Mouse (Mus musculus) CH12.LX (cell line): ENCODE data around the gene Fam110a. TPM values are rescaled to one million over a fixed set of nuclear protein-coding genes. Genes with fewer than 3 reads are reported as not detected.

Experiments
- DNase-seq: peaks from one replicate; pipeline ENCODE4 v3.0.0-alpha.2; 2013; ENCODE audit errors: extremely low read depth
- H3K27ac ChIP-seq: 2 replicates; pipeline ENCODE4 v1.5.1; 2012; ENCODE audit warnings: low read depth, mild to moderate bottlenecking, control low read depth, moderate library complexity; ENCODE audit not compliant: insufficient read depth
- H3K27me3 ChIP-seq: replicated peaks from 2 replicates; pipeline ENCODE3; 2012; ENCODE audit warnings: inconsistent platforms
- H3K36me3 ChIP-seq, 2 experiments: replicated peaks in 1 of 2; 2 replicates each; pipeline versions ENCODE3 to v1.6.1; 2012; ENCODE audit warnings: inconsistent platforms in 1 of 2, low read length in 1 of 2, mild to moderate bottlenecking in 1 of 2, mixed read lengths in 1 of 2, moderate library complexity in 1 of 2; ENCODE audit not compliant: control insufficient read depth in 1 of 2, insufficient read depth in 1 of 2
- H3K4me1 ChIP-seq, 2 experiments: 2 replicates each; pipeline ENCODE4 v1.6.1; 2012; ENCODE audit warnings: inconsistent platforms in 1 of 2, moderate library complexity in 1 of 2; ENCODE audit not compliant: insufficient read depth in 2 of 2, control insufficient read depth in 1 of 2
- H3K4me2 ChIP-seq: 2 replicates; pipeline ENCODE4 v1.6.1; 2012; ENCODE audit warnings: low read depth, mild to moderate bottlenecking, control low read depth; ENCODE audit not compliant: poor library complexity, insufficient read depth, severe bottlenecking
- H3K4me3 ChIP-seq, 3 experiments: fragments of 150-350 bp in 1 of 3; sonication (generic) in 1 of 3; replicated peaks in 1 of 3; 2 replicates each; pipeline versions ENCODE3 to v1.5.1; 2011 to 2012; ENCODE audit warnings: low read depth in 2 of 3, low read length in 2 of 3, mild to moderate bottlenecking in 2 of 3, moderate library complexity in 2 of 3, control low read depth in 1 of 3, improper control_type of control experiment in 1 of 3, inconsistent platforms in 1 of 3, mixed read lengths in 1 of 3; ENCODE audit not compliant: poor library complexity in 1 of 3
- H3K79me2 ChIP-seq: replicated peaks from 2 replicates; pipeline ENCODE4 v1.6.1; 2012; ENCODE audit warnings: mild to moderate bottlenecking, moderate library complexity; ENCODE audit not compliant: control insufficient read depth, poor library complexity, insufficient read depth, severe bottlenecking; ENCODE audit errors: extremely low read depth
- H3K9ac ChIP-seq: 2 replicates; pipeline ENCODE4 v1.6.1; 2012; ENCODE audit warnings: low read depth, mild to moderate bottlenecking, control low read depth, moderate library complexity; ENCODE audit not compliant: insufficient read depth
- H3K9me3 ChIP-seq: replicated peaks from 2 replicates; pipeline ENCODE3; 2012; ENCODE audit warnings: low read length, inconsistent platforms, mixed read lengths
- CHD2 ChIP-seq: IDR thresholded peaks from 2 replicates; pipeline ENCODE4 v1.6.1; 2011; ENCODE audit warnings: low read length, improper control_type of control experiment
- CTCF ChIP-seq, 2 experiments: IDR thresholded peaks in 1 of 2; conservative IDR thresholded peaks in 1 of 2; 2 replicates each; pipeline ENCODE4 v1.5.1; 2011 to 2012; ENCODE audit warnings: low read depth in 2 of 2, low read length in 2 of 2, improper control_type of control experiment in 1 of 2, inconsistent platforms in 1 of 2, mild to moderate bottlenecking in 1 of 2, moderate library complexity in 1 of 2
- E2F4 ChIP-seq: IDR thresholded peaks from 2 replicates; pipeline ENCODE4 v1.6.1; 2011; ENCODE audit warnings: low read depth, low read length, improper control_type of control experiment; ENCODE audit not compliant: insufficient replicate concordance
- ELF1 ChIP-seq: IDR thresholded peaks from 2 replicates; pipeline ENCODE4 v1.6.1; 2014; ENCODE audit warnings: low read depth, mild to moderate bottlenecking, inconsistent platforms, low read length, improper control_type of control experiment
- EP300 ChIP-seq: IDR thresholded peaks from 2 replicates; pipeline ENCODE4 v1.6.1; 2011; ENCODE audit warnings: low read length, improper control_type of control experiment
- ETS1 ChIP-seq: conservative IDR thresholded peaks from 2 replicates; pipeline ENCODE4 v1.6.1; 2012; ENCODE audit warnings: low read depth, mild to moderate bottlenecking, inconsistent platforms, low read length, improper control_type of control experiment, moderate library complexity
- GABPA ChIP-seq: IDR thresholded peaks from 2 replicates; pipeline ENCODE4 v1.6.1; 2012; ENCODE audit warnings: low read depth, low read length, improper control_type of control experiment, inconsistent platforms; ENCODE audit not compliant: insufficient replicate concordance
- IRF4 ChIP-seq: IDR thresholded peaks from 2 replicates; pipeline ENCODE4 v1.6.1; 2014; ENCODE audit warnings: low read depth, mild to moderate bottlenecking, inconsistent platforms, low read length, improper control_type of control experiment
- JUN ChIP-seq: IDR thresholded peaks from 2 replicates; pipeline ENCODE4 v1.6.1; 2011; ENCODE audit warnings: low read depth, mild to moderate bottlenecking, low read length, improper control_type of control experiment, moderate library complexity; ENCODE audit not compliant: insufficient read depth
- JUND ChIP-seq: conservative IDR thresholded peaks from 2 replicates; pipeline ENCODE4 v1.6.1; 2011; ENCODE audit warnings: low read depth, low read length, improper control_type of control experiment
- KAT2A ChIP-seq: IDR thresholded peaks from 2 replicates; pipeline ENCODE4 v1.6.1; 2012; ENCODE audit warnings: low read length, improper control_type of control experiment, inconsistent platforms; ENCODE audit not compliant: insufficient replicate concordance
- MAFK ChIP-seq: IDR thresholded peaks from 2 replicates; pipeline ENCODE4 v1.6.1; 2011; ENCODE audit warnings: low read length, improper control_type of control experiment; ENCODE audit not compliant: insufficient replicate concordance
- MAZ ChIP-seq: IDR thresholded peaks from 2 replicates; pipeline ENCODE4 v1.6.1; 2012; ENCODE audit warnings: low read depth, mild to moderate bottlenecking, inconsistent platforms, low read length, improper control_type of control experiment, moderate library complexity
- NELFE ChIP-seq: IDR thresholded peaks from 2 replicates; pipeline ENCODE4 v1.6.1; 2011; ENCODE audit warnings: low read depth, low read length, improper control_type of control experiment
- PAX5 ChIP-seq: IDR thresholded peaks from 2 replicates; pipeline ENCODE4 v1.6.1; 2012; ENCODE audit warnings: low read length, inconsistent platforms, mixed read lengths
- POLR2A ChIP-seq: IDR thresholded peaks from 2 replicates; pipeline ENCODE4 v1.6.1; 2011; ENCODE audit warnings: low read depth, mild to moderate bottlenecking, improper control_type of control experiment, low read length
- POLR2AphosphoS2 ChIP-seq: IDR thresholded peaks from 2 replicates; pipeline ENCODE4 v1.6.1; 2011; ENCODE audit warnings: low read depth, low read length, improper control_type of control experiment
- RAD21 ChIP-seq: IDR thresholded peaks from 2 replicates; pipeline ENCODE4 v1.6.1; 2011; ENCODE audit warnings: low read depth, mild to moderate bottlenecking, low read length, improper control_type of control experiment, moderate library complexity
- RCOR1 ChIP-seq: conservative IDR thresholded peaks from 2 replicates; pipeline ENCODE4 v1.6.1; 2012; ENCODE audit warnings: low read depth, mild to moderate bottlenecking, inconsistent platforms, low read length, improper control_type of control experiment
- SMC3 ChIP-seq: IDR thresholded peaks from 2 replicates; pipeline ENCODE4 v1.6.1; 2011; ENCODE audit warnings: low read depth, low read length, improper control_type of control experiment
- TBP ChIP-seq: conservative IDR thresholded peaks from 2 replicates; pipeline ENCODE4 v1.6.1; 2011; ENCODE audit warnings: low read depth, low read length, improper control_type of control experiment
- TCF12 ChIP-seq: IDR thresholded peaks from 2 replicates; pipeline ENCODE4 v1.6.1; 2014; ENCODE audit warnings: low read depth, mild to moderate bottlenecking, inconsistent platforms, low read length, improper control_type of control experiment
- UBTF ChIP-seq: IDR thresholded peaks from 2 replicates; pipeline ENCODE4 v1.6.1; 2012; ENCODE audit warnings: low read depth, mild to moderate bottlenecking, inconsistent platforms, low read length, improper control_type of control experiment, moderate library complexity
- USF1 ChIP-seq: IDR thresholded peaks from 2 replicates; pipeline ENCODE4 v1.6.1; 2014; ENCODE audit warnings: low read depth, mild to moderate bottlenecking, inconsistent platforms, low read length, improper control_type of control experiment
- USF2 ChIP-seq: conservative IDR thresholded peaks from 2 replicates; pipeline ENCODE4 v1.6.1; 2011; ENCODE audit warnings: low read depth, low read length, improper control_type of control experiment
- ZC3H11A ChIP-seq: IDR thresholded peaks from 2 replicates; pipeline ENCODE4 v1.6.1; 2012; ENCODE audit warnings: low read depth, mild to moderate bottlenecking, inconsistent platforms, low read length, improper control_type of control experiment
- ZMIZ1 ChIP-seq: IDR thresholded peaks from 2 replicates; pipeline ENCODE4 v1.6.1; 2012; ENCODE audit warnings: low read depth, mild to moderate bottlenecking, inconsistent platforms, low read length, improper control_type of control experiment
- ZNF384 ChIP-seq: IDR thresholded peaks from 2 replicates; pipeline ENCODE4 v1.6.1; 2012; ENCODE audit warnings: low read depth, low read length, improper control_type of control experiment, inconsistent platforms
- dilution Hi-C: fragments of 300-500 bp; cut with MboI; formaldehyde crosslinking; loops from 2 replicates; pipeline ENCODE4 v1.14.3; 2020; ENCODE audit warnings: low sequenced_read_pairs; ENCODE audit not compliant: extremely low pct_unique_long_range_greater_than_20kb, extremely low pct_ligation_motif_present
- in situ Hi-C: fragments of 300-500 bp; cut with MboI; formaldehyde crosslinking; loops from 3 replicates; pipeline ENCODE4 v1.14.3; 2019; ENCODE audit warnings: low sequenced_read_pairs, low pct_ligation_motif_present, low pct_unique_long_range_greater_than_20kb, mixed read lengths
- polyA plus RNA-seq: library from polyadenylated mRNA; unstranded; fragments of >175 nt; gene quantifications from 2 replicates; pipeline ENCODE4 v1.2.1, GENCODE M21; 2012; ENCODE audit warnings: low read depth; ENCODE audit not compliant: insufficient read length
- total RNA-seq, 2 experiments: library from RNA; depleted of rRNA; stranded (reverse); fragments of 300-350 nt in 1 of 2; fragments of >200 nt in 1 of 2; gene quantifications; 2 replicates each; pipeline ENCODE4 v1.2.3; 2012 to 2014

Gene Fam110a
- total and polyA plus RNA-seq, 3 experiments: 3.7 to 9.8 (median 6.3) TPM

DNA sequence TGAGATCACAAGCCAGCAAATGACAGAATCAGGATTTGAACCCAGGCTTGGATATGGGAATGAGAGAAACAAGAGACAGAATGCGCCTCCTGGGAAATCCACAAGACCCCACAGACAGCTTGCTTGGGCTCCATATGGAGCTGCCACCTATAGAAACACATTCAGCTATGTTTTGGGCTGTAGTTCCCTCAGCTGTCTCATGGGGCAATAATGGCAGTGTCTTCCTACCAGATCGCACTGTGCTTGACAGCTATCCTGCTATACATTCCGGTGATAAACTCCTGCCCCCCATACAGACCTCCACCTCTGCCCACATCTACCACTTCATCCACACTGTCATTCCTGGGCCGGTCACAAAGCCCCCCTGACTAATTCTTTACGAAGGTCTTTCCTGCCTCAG lies 4.7 kb downstream of the Fam110a start:
- Histone ChIP-seq H3K9ac (no peak overlapping the region), H3K4me1 (peaks cover 41 to 83% of the 10 kb centered on the region in 2 experiments), H3K27ac (no peak overlapping the region), H3K79me2 (peaks cover 6% of the 10 kb centered on the region), H3K36me3 (peaks cover 7 to 40% of the 10 kb centered on the region in 2 experiments), H3K27me3 (no peaks in the 10 kb centered on the region), H3K4me3 (no peak overlapping the region), H3K4me2 (no peak overlapping the region), H3K9me3 (no peaks in the 10 kb centered on the region)
- dilution Hi-C loops (no loop called here), in situ Hi-C loops (loop anchor here (5.0 kb wide), 1 partner anchor 33 kb away; no protein-coding TSS in a partner anchor)
- TF ChIP-seq CHD2 (no peak), ZC3H11A (no peak), PAX5 (no peak), ELF1 (no peak), RAD21 (peak; percentile 41), CTCF (conservative IDR thresholded peaks at IDR 0.05 in 1 of 2, IDR thresholded peaks at IDR 0.05 in 1 of 2; ENCODE audit: low read depth in 2 of 2, low read length in 2 of 2) (peak; percentile 22 to 54; a peak in 3 of 4 replicates), POLR2A (no peak), RCOR1 (no peak)
- DNase-seq: no peak

GRCm38 (mm10) chr2:151973595-151974562 lies 6.1 kb downstream of the Fam110a start:
- DNase-seq: peak; percentile 76
- Histone ChIP-seq H3K36me3 (peaks cover 19 to 54% of the 10 kb centered on the region in 2 experiments), H3K27ac (peak overlapping the region; percentile 74), H3K79me2 (peaks cover 6% of the 10 kb centered on the region; the same call in 1 of the 2 replicates), H3K4me1 (peaks cover 47 to 91% of the 10 kb centered on the region in 2 experiments), H3K4me2 (peak overlapping the region; percentile 85), H3K4me3 (peak overlapping the region; percentile 42 to 66 (median 49)), H3K9me3 (no peaks in the 10 kb centered on the region), H3K9ac (peak overlapping the region; percentile 77), H3K27me3 (no peaks in the 10 kb centered on the region)
- dilution Hi-C loops (no loop called here), in situ Hi-C loops (no loop called here)
- TF ChIP-seq GABPA (no peak), E2F4 (no peak), ZMIZ1 (no peak), KAT2A (0 out of 2 replicates have a peak, but pooled peaks have one; percentile 24), RCOR1 (peak; percentile 74; the same call in 1 of the 2 replicates), PAX5 (no peak), EP300 (peak; percentile 78), RAD21 (no peak; the same call in none of the 2 replicates), CHD2 (peak; percentile 85), UBTF (no peak), IRF4 (peak; percentile 89), JUN (peak; percentile 69), USF2 (no peak), ZC3H11A (no peak), TCF12 (peak; percentile 79), ZNF384 (0 out of 2 replicates have a peak, but pooled peaks have one; percentile 11), TBP (no peak), NELFE (peak; percentile 25; the same call in 1 of the 2 replicates), SMC3 (peak; percentile 30; the same call in 1 of the 2 replicates), MAZ (peak; percentile 69), CTCF (conservative IDR thresholded peaks at IDR 0.05 in 1 of 2, IDR thresholded peaks at IDR 0.05 in 1 of 2; ENCODE audit: low read depth in 2 of 2, low read length in 2 of 2) (peak in 1 of 2 experiments; percentile 28; a peak in 2 of 4 replicates), POLR2AphosphoS2 (no peak), ETS1 (peak; percentile 92), USF1 (no peak), JUND (peak; percentile 60; the same call in 1 of the 2 replicates), MAFK (peak; percentile 85)
